Mouse (Mus musculus) stomach, embryonic 14.5 days (tissue): ENCODE results near the gene Mxra7. TPM values are rescaled to one million over a fixed set of nuclear protein-coding genes. Genes with fewer than 3 reads are reported as not detected.
A peak's percentile ranks its signal among the peaks of the same experiment; 100 is the strongest.
"Not testable (repeated sequence)": the region's sequence is repeated elsewhere in the genome, so short reads cannot be mapped to it uniquely, and the experiment has no call there.

Experiments
- ATAC-seq: fragments of 200-750 bp; cut with Nextera tagmentation; 2 replicates; pipeline ENCODE4 v1.8.0; 2017; ENCODE audit warnings: low read depth, moderate TSS enrichment; ENCODE audit not compliant: insufficient number of reproducible peaks, insufficient read depth, low FRiP score
- H3K27ac ChIP-seq: fragments of 300-500 bp; sonication (generic); 2 replicates; pipeline ENCODE4 v1.5.1; 2014; ENCODE audit warnings: mild to moderate bottlenecking, low read length, moderate library complexity, mixed read lengths
- H3K27me3 ChIP-seq: fragments of 300-500 bp; sonication (generic); 2 replicates; pipeline ENCODE4 v1.6.1; 2014; ENCODE audit warnings: low read length, control low read depth, mixed read lengths; ENCODE audit not compliant: control insufficient read depth, insufficient read depth
- H3K36me3 ChIP-seq: fragments of 300-500 bp; sonication (generic); 2 replicates; pipeline ENCODE4 v1.6.1; 2014; ENCODE audit warnings: mild to moderate bottlenecking, control low read depth, low read length, moderate library complexity, mixed read lengths; ENCODE audit not compliant: control insufficient read depth, insufficient read depth
- H3K4me1 ChIP-seq: fragments of 300-500 bp; sonication (generic); 2 replicates; pipeline ENCODE4 v1.6.1; 2014; ENCODE audit warnings: low read length, control low read depth, mixed read lengths; ENCODE audit not compliant: control insufficient read depth, insufficient read depth
- H3K4me2 ChIP-seq: fragments of 300-500 bp; sonication (generic); replicated peaks from 2 replicates; pipeline ENCODE4 v1.6.1; 2014; ENCODE audit warnings: low read depth, low read length, control low read depth
- H3K4me3 ChIP-seq: fragments of 300-500 bp; sonication (generic); 2 replicates; pipeline ENCODE4 v1.5.1; 2014; ENCODE audit warnings: low read depth, low read length, control low read depth
- H3K9ac ChIP-seq: fragments of 300-500 bp; sonication (generic); replicated peaks from 2 replicates; pipeline ENCODE4 v1.6.1; 2014; ENCODE audit warnings: low read depth, mild to moderate bottlenecking, control low read depth, low read length, moderate library complexity, mixed read lengths
- H3K9me3 ChIP-seq: fragments of 300-500 bp; sonication (generic); 2 replicates; pipeline ENCODE4 v1.6.1; 2016; ENCODE audit warnings: low read depth, low read length, control low read depth; ENCODE audit not compliant: control insufficient read depth
- WGBS: fragments of 180-500 bp; shearing (Covaris S2); extraction: QIAGEN DNeasy Blood & Tissue Kit; methylation state at CpG from one replicate; pipeline ENCODE4 v1.1.7; 2014; 5-methylcytosine and 5-hydroxymethylcytosine counted together
- polyA plus RNA-seq: library from polyadenylated mRNA; unstranded; fragments of >200 nt; fragmentation: Nextera tagmentation; extraction: Ambion mirVana; gene quantifications from 2 replicates; pipeline ENCODE4 v1.2.1, GENCODE M21; 2014

The Mxra7 gene
- polyA plus RNA-seq, 1 experiment from 2014 or later = 16.5 TPM

DNA sequence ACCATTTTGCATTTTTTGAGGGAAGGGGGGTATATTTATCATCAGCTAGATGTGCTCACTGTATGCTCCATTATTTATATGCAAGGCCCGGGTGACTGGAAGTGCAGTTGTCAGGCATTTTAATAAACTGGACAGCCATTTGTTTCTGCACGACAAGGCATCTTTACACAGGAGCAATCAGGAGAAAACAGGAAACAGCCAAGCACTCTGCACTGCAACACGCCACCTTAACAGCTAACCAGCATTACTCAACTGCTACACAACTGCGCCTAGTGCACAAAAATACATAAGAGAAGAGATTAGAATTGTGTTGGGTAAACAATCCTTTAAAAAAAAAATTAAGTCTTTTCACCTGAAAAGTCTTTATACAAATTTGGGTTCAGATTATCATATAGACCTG is 22.2 kb upstream of the Mxra7 start:
- ATAC-seq = no peak
- Histone ChIP-seq H3K27me3 (no peaks in the 10 kb centered on the region), H3K4me1 (peaks cover 12% of the 10 kb centered on the region), H3K9ac (no peak overlapping the region), H3K27ac (no peak overlapping the region), H3K4me2 (peak overlapping the region; percentile 80), H3K4me3 (peak overlapping the region; percentile 97; the same call in 1 of the 2 replicates), H3K36me3 (peaks cover 28% of the 10 kb centered on the region), H3K9me3 (no peaks in the 10 kb centered on the region)
- WGBS = 31% methylated on average over 4 of the region's 4 CpGs

DNA sequence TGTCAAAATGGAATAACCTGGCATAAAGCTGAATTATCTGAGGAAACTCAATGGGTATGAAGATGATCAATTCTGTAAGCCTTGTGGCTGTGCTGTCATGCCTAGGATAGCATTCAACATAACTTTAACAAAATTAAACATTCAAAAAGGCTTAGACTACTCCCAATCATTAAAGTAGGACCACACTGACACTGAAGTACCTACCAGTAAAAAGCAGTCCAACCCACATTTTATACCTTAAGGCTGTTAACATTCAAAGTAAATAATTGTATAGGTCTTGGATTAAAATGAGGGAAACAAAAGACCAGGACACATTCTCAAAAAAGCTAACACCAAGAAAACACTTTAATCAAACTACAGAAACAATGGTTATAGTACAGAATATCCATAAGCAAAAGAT is 21.7 kb upstream of the Mxra7 start:
- Histone ChIP-seq H3K4me2 (0 out of 2 replicates have a peak overlapping the region, but pooled peaks have one; percentile 7), H3K4me3 (no peak overlapping the region), H3K4me1 (peaks cover 11% of the 10 kb centered on the region), H3K27me3 (no peaks in the 10 kb centered on the region), H3K9me3 (no peaks in the 10 kb centered on the region), H3K36me3 (peaks cover 28% of the 10 kb centered on the region), H3K9ac (no peak overlapping the region), H3K27ac (no peak overlapping the region)
- ATAC-seq = no peak

DNA sequence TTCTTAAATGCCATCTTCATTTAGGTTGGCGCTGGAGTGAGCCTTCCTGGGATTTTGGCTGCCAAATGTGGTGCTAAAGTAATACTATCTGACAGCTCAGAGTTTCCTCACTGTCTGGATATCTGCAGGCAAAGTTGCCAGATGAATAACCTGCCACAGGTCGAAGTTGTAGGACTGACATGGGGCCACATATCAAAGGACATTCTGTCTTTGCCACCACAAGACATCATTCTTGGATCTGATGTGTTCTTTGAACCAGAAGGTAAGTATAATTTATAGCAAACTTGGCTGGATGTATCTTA is 21.0 kb upstream of the Mxra7 start:
- not testable (repeated sequence) for H3K9me3 ChIP-seq, H3K4me3 ChIP-seq, H3K4me2 ChIP-seq, H3K27ac ChIP-seq, ATAC-seq, H3K9ac ChIP-seq, H3K27me3 ChIP-seq
- Histone ChIP-seq H3K36me3 (peaks cover 28% of the 10 kb centered on the region), H3K4me1 (peaks cover 12% of the 10 kb centered on the region)
- 83% methylated on average over 2 of the region's 2 CpGs for WGBS

DNA sequence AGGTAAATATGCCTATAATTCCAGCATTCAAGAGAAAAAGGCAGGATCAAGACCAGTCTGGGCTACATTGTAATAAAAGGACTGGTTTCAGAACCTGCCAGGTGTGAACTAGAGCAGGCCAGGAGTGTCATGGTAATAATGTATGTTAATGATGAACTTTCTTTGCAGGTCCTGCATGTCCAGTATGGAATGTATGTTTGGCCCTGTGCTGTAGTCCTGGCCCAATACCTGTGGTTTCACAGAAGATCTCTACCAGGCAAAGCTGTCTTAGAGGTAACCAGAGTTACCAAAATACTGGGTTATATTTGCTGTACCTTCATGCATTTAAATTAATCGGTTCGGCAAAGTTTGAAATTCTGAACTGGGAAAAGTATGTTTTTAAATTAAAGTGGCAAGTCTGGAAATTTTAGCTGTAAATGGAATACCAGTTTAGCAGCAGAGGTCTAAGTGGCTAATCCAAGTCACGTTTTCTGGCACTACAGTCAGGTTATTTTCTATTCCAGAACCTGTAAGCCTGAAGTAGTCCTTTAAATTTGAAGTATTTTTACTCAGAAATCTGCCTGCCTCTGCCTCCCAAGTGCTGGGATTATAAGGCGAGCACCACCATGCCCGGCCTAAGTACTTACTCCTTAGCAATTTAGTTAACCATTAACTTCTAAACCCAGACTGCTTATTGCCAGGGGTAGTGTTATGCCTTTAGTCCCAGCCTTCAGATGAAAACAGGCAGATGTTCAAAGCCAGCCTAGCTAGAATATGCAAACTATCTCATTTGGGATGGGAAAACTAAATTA is 20.4 kb upstream of the Mxra7 start:
- H3K9ac ChIP-seq = no peak overlapping the region
- no peak overlapping the region for H3K4me3 ChIP-seq
- H3K36me3 ChIP-seq = peaks cover 28% of the 10 kb centered on the region
- H3K9me3 ChIP-seq = no peaks in the 10 kb centered on the region
- H3K4me2 ChIP-seq = no peak overlapping the region
- 73% methylated on average over 5 of the region's 5 CpGs for WGBS
- peaks cover 12% of the 10 kb centered on the region for H3K4me1 ChIP-seq
- no peak overlapping the region for H3K27ac ChIP-seq
- ATAC-seq = no peak
- H3K27me3 ChIP-seq = no peaks in the 10 kb centered on the region

DNA sequence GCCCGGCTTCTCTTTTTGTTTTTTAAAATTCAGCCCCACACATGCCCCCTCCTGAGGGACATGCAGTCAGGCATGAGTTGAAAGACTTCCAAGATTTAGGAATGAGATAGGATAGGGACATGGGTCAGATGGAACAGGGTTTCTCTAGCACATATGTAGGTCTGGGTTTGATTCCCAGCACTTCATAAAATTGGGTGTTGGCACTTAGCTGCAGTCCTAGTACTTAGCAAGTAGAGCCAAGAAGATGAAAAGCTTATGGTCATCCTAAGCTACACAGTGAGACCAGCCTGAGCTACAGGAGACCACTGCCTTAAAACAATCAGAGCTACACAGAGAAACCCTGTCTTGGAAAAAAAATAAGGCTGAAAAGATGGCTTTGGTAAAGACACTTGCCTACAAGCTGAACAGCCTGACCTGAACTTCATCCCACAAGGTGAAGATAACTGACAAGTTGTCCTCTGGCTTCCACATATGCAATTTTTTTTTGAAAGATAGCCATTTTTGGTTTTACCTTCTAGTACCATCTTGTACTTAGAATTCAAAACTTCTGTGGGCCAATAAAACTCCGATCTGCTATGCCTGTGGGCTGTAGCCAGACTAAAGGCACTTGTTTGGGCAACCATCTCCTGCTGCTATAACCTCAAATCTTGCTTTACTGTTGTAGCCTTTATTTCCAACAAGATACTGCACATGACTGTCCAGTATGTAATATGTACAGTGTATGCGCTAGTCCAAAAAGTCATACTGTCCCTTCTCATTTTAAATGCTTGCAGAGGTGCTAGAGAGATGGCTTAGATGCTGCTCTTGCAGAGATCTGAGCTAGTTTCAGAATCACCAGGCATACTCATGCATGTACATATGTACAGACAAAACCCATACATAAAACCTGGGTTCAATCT is 19.6 kb upstream of the Mxra7 start:
- no peaks in the 10 kb centered on the region for H3K9me3 ChIP-seq
- H3K4me1 ChIP-seq = peaks cover 12% of the 10 kb centered on the region
- ATAC-seq = no peak
- H3K4me3 ChIP-seq = no peak overlapping the region
- 95% methylated on average over 3 of the region's 3 CpGs for WGBS
- no peak overlapping the region for H3K27ac ChIP-seq
- H3K36me3 ChIP-seq = peaks cover 28% of the 10 kb centered on the region
- H3K9ac ChIP-seq = no peak overlapping the region; the same call in 1 of the 2 replicates
- H3K4me2 ChIP-seq = no peak overlapping the region
- no peaks in the 10 kb centered on the region for H3K27me3 ChIP-seq

DNA sequence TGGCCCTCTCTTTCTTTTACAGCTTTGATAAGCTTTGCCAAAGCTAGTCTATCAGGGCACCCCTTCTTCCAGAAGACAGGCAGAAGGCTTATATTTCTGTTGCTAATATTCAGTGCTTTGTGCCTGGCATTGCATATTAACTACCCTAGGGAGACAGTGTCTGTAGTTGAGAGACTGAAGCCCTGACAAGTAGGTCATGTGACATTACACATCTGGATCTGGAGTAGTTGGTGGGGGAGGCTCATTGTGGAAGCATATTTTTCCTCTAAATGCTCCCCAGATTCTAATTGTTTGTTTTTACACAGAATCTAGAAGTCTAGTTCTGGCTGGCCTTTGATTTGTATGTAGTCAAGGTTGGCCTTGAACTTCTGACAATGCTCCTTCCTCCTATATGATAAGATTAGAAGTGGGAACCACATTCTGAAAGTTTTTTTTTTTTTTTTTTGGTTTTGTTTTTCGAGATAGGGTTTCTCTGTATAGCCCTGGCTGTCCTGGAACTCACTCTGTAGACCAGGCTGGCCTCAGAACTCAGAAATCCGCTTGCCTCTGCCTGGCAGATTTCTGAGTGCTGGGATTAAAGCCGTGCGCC is 18.8 kb upstream of the Mxra7 start:
- H3K36me3 ChIP-seq = peaks cover 27% of the 10 kb centered on the region
- H3K27me3 ChIP-seq = no peaks in the 10 kb centered on the region
- no peak overlapping the region for H3K4me3 ChIP-seq
- peaks cover 13% of the 10 kb centered on the region for H3K4me1 ChIP-seq
- 79% methylated on average over 4 of the region's 4 CpGs for WGBS
- no peak overlapping the region for H3K27ac ChIP-seq
- H3K9ac ChIP-seq = no peak overlapping the region; the same call in 1 of the 2 replicates
- no peaks in the 10 kb centered on the region for H3K9me3 ChIP-seq
- H3K4me2 ChIP-seq = no peak overlapping the region
- ATAC-seq = no peak

DNA sequence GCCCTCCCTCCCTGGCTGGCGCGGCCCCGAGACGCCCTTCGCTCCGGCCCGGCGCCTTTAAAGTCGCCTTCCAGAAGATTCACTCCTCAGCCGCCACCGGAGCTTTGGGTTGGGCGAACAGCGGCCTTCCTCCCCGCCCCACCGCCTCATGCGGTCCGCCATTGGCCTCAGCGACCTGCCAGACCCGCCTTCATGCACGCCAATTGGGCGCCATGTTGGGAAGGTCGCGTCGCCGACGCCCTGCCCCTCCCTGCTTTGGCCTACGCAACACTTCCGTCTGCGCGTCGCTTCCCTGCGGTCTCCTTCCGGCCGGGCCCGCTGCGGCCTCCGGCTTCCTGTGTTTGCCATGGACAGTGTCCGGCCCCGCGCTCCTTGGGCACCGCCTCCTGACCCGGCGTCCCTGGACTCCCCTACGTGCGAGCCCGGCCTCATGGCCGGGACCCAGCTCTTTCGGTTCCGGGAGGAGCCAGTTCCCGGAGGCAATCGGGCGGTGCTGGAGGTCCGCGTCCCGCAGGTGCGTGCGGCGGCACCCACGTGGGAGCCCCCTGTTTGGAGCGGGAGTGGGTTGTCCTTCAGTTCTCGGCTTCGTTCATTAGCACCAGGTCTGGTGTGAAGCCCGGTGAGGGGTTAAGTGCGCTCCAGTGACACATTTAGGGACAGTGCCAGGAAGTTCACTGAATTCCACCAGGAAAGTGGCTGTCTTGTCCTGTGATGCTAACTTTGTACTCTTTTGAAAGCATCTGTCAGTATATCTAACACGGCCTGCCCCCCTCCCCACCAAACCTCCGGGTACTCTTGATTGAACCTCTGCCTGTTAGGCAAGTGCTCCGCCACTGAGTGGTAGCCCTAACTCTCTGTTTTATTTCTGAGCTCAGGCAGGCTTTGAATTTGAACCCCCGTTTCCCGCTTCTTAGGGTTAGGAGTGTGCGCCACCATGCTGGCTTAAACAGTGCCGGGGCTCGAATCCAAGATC is 15.7 kb upstream of the Mxra7 start, which contains the start of the genes Mettl23 and Jmjd6:
Gene Mettl23 (plus strand): TSS at position 18 of the 973 bp plus-strand sequence.
Gene Jmjd6 (minus strand): TSS at position 189 of the 973 bp plus-strand sequence.
- Histone ChIP-seq H3K4me3 (peak within 1 kb of the TSS; percentile 76), H3K4me1 (peaks cover 27% of the 10 kb centered on the region)
- ATAC-seq = peak; percentile 95

More for the DNA sequence above, 15.7 kb upstream of the Mxra7 start, which contains the start of the genes Mettl23 and Jmjd6:
- H3K36me3 ChIP-seq = peaks cover 34% of the 10 kb centered on the region
- peak within 1 kb of the TSS; percentile 89 for H3K4me2 ChIP-seq
- no peaks in the 10 kb centered on the region for H3K27me3 ChIP-seq
- under 1% methylated on average over 72 of the region's 72 CpGs for WGBS
- H3K9me3 ChIP-seq = no peaks in the 10 kb centered on the region
- peak within 1 kb of the TSS; percentile 100 for H3K27ac ChIP-seq
- H3K9ac ChIP-seq = peak within 1 kb of the TSS; percentile 89
